Mouse (Mus musculus) kidney, adult 2 months (tissue): ENCODE data around the gene Pbld2.

Experiments
- CTCF ChIP-seq: fragments of 200-500 bp; conservative IDR thresholded peaks from 2 replicates; pipeline ENCODE4 v1.5.1; 2011; ENCODE audit warnings: low read depth, mild to moderate bottlenecking, control low read depth, low read length, moderate library complexity, mixed read lengths; ENCODE audit not compliant: insufficient read depth, insufficient read length
- POLR2A ChIP-seq: fragments of 200-500 bp; IDR thresholded peaks from one replicate; pipeline ENCODE4 v1.6.1; 2011; ENCODE audit warnings: low read depth, low read length, control low read depth

DNA sequence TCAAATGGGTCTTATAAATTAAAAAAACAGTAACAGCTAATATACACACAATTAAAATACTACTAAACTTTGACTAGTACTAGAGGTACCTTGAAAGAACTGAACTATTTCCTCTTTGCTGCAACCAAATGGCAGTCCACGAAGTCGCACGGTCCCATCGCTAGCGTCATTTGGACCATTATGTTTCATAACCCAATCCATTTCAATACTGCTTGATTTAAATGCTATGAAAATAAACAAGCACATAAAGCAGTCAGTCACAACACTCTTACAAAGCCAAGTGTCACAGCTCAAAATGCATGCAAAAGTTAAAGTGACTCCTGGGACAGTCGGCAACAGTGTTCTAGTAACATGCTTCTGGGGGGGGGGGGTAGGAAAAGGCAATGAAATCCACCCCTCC lies 4.8 kb upstream of the Pbld2 start:
- TF ChIP-seq CTCF: no peak
- TF ChIP-seq POLR2A: no peak
